ENCODE assay signal across 1 mouse cellular context in genomic region chr7:105615720-105616119, GRCm38 (mm10).
TF ChIP-seq lines count a peak whose summit lies in the region.

No protein-coding gene starts in this region.

TF ChIP-seq in MEL, 35 proteins besides CTCF, POLR2A, EP300 and RAD21 (continued from another document):
- TF ChIP-seq SIN3A (IDR thresholded peaks at IDR 0.05; ENCODE audit: low read length) = no peak
- TF ChIP-seq TBP (IDR thresholded peaks at IDR 0.05; ENCODE audit: low read depth, low read length) = no peak
- TF ChIP-seq USF1 (IDR thresholded peaks at IDR 0.05; ENCODE audit: low read depth, low read length) = no peak
- TF ChIP-seq ZMIZ1 (IDR thresholded peaks at IDR 0.05; ENCODE audit: low read depth, low read length) = no peak
- TF ChIP-seq MAX (IDR thresholded peaks at IDR 0.05; ENCODE audit: low read length) = no peak
- TF ChIP-seq CHD1 (IDR thresholded peaks at IDR 0.05; ENCODE audit: low read depth, low read length) = no peak
- TF ChIP-seq CHD2 (IDR thresholded peaks at IDR 0.05; ENCODE audit: low read length) = no peak
- TF ChIP-seq SMC3 (IDR thresholded peaks at IDR 0.05; ENCODE audit: low read depth, low read length) = no peak
- TF ChIP-seq NRF1 (IDR thresholded peaks at IDR 0.05; ENCODE audit: insufficient read depth, low read depth, low read length, poor library complexity, severe bottlenecking) = no peak
- no peak for TF ChIP-seq UBTF (IDR thresholded peaks at IDR 0.05; ENCODE audit: borderline replicate concordance, insufficient read depth, low read depth, low read length)
- no peak for TF ChIP-seq MEF2A (IDR thresholded peaks at IDR 0.05; ENCODE audit: extremely low read depth, insufficient replicate concordance, low read depth, low read length, poor library complexity, severe bottlenecking)
- TF ChIP-seq HCFC1 (IDR thresholded peaks at IDR 0.05; ENCODE audit: low read depth, low read length) = no peak
- TF ChIP-seq MXI1 (IDR thresholded peaks at IDR 0.05; ENCODE audit: low read depth, low read length) = no peak
